Mouse (Mus musculus): ENCODE measurements at regions not wholly inside any gene's neighbourhood (a gene's known extent, or its start where the extent isn't known, plus 50 kb on each side); places are given as distances from the start of the nearest gene placed in this dataset.

DNA sequence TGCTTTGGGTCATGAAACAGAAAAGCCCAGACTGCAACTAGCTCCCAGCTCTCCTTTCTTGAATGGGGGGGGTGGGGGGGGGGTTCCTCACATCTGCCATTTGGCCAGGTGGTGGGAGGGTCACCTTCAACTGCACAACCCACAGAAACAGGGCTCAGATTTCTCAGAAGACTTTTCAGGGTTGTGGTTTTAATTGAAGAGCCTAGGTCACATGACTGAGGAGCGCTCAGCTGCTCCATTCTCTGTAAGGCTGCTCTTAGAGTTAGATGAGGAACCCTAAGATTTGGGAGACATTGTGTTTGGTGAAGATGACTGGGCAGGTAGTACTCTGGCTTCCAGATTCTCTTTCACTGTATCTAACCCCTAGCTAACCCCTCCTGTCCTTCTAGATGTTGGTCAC, 225.8 kb upstream of the Vstm2b start:
- DNase-seq = no peak

DNA sequence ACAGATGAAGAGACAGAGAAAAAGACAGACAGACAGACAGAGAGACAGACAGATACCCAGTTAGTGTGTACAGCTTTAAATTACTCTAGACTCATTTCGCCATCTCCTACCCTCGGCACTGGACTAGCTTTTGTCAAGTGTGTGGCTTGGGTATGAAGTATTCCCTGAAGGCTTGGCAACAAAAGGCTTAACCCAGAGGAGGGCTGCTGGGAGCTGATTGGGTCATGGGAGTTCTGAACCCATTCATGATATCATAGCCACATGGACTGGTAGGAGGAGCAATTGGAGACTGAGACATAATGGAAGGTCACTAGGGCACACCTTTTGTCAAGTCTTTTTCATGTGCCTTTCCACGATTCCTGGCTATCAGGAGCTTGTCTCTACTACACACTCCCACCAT, 223.7 kb upstream of the Vstm2b start:
- DNase-seq = no peak

DNA sequence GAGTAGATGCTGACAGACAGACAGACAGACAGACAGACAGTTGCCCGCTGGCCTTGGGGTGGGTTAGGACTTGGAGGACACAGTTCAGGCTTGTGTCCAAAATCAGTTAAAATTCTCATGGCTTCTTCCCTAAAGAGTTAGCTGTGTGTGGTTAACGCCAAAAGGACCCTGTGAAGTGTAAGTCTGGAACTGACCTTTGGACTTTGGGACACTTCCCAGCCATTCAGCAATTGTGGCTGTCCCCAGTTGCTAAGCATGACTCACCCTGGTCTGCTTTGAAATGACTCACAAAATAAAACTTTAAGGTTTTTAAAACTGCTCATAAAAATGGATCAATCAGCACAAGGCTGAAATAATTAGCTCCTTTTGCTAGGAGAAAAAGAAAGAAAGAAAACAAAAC, 220.5 kb upstream of the Vstm2b start:
- DNase-seq = peak; percentile 51

DNA sequence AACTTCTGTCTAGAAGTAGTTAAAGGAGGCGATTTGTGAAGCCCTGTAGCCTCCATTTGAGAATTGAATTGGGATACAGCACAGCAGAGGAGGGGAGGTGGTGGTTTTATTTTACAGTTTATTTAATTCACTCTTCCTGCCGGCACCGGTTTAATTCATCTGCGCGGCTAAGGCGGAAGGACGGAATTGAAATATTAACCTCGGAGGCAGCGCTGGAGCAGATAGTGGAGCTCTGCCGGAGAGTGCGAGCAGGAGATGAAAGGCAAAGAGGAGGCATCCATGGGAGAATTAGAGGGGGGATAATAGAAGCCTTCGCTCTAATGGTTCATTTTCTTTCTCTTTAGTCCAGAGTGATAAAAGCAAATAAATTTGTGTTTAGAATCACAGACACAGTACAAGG, 217.6 kb upstream of the Vstm2b start:
- peak; percentile 27 for DNase-seq

DNA sequence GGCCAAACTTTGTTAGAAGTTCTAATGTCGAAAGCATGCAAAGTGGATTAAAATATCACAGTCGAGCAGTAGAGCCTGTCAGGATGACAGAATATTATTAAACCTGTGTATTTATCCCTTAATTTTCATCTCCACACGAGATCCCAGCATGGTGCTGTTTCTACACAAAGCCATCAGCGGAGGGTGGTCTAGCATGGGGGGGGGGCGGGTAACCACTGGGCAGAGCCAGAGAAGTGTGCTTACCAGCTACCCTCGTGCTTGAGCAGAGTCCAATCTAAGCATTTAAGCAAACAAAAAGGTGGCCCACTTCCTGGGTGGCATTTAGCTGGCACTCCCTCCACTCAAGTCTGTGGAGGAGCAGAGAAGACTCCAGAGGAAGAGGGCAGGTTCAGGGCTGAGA, 217.1 kb upstream of the Vstm2b start:
- no peak for DNase-seq

DNA sequence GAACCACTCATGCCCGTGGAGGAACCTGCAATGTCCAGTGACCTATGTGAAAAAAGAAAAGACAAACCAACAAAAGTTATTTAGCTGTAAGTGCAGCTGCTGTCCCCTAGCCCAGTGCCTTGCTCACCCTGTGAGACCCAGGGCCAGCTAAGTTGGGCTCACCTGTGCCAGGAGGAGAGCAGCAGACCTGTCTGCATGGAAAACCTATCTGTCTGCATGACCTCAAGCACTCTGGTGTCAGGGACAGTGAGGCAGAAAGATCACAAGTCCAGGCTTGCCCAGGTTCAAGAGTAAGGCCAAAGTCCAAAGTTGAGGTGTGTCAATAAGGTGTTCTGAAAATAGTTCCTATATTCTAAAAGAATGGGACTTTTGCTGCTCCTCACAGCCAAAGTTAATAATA, 215.0 kb upstream of the Vstm2b start:
- DNase-seq = peak; percentile 29

DNA sequence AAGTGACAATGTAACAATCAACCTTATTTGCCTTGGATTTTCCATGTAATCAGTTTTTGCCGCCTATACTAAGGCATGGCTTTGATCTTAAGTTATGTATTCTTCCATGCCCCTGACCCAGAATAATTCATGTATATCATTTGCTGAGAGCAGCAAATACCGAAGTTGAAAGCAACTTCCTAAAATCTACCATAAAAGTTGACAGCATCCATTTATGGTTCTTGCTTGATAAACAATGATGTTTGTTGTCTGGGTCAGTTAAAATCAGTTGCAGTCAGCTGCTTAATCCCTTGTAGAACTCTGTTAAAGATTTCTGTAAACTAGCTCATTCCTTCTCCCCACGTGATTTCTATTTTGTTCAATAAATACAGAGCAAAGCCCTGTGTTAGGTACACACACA, 214.5 kb upstream of the Vstm2b start:
- no peak for DNase-seq

DNA sequence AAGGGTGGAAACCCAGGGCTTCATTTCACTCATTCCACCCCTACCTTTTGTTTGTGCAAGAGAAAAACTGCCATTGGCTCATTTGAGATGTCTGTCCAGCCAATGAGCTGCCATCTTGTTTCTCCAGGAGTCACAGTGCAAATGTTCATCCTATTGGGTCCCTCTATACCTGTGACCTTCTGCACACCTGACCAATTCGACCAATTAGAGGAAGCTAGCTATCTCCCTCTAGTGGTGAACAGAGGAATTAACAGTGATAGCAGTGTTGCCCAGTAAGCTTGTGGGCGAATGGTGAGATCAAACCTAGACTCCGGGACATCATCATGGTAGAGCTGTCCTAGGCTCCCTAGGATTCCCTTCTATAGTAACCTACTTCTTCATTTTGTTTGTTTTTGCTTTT, 211.1 kb upstream of the Vstm2b start:
- no peak for DNase-seq

DNA sequence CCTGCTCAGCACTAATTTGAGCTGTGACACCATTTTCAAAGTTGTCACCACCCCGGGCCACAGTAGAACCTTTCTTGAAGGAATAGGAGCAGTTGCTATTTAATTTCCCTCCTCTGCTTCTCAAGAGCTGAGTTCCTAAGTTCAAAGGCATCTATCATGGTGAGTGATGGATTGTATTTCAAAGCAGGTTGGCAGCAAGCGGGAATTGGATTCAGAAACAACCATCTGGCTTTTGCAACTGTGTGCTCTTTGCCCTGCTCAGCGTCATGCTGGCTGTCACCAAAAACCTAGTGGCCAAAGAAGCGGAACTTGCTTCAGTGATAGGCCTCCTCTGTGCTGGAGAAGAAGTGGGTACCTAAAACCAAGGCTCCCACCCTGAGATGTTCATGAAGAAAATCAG, 209.6 kb upstream of the Vstm2b start:
- no peak for DNase-seq

DNA sequence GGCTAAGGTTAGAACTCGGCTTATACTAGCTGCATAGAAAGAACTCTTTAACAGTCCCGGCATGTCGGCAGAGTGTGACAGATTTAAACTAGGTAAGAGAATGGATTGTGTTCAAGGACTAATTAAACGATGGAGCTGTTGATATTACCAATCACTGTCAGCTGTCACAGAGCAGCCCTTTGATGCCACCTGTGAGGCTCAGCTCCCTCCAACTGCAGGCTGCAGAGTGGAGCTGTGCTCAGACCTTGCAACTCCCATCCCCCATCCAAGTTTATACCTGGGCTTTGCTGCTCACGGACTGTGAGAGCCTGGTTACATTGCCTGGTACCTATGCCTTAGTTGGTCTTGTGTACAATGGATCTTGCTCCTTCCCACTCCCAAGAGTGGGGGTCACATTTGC, 204.4 kb upstream of the Vstm2b start:
- no peak for DNase-seq

DNA sequence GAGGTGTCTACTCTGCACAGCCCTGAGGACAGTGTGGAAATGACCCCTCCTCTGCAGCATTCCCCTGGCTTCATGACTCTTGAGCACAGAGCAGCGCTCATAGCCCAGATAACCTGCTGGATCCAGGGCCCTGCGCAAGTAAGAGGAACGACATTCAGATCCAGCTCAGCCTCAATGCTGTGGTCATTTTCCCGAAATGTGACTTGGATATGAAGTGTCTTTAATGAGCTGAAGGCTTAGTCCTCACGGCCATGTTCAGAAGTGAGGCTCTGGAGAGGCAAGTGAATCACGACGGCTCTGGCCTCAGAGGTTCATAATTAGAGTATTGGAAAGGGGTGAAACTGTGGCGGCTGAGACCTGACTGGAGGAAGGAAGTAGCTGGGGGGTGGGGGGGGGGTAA, 200.6 kb upstream of the Vstm2b start:
- no peak for DNase-seq

DNA sequence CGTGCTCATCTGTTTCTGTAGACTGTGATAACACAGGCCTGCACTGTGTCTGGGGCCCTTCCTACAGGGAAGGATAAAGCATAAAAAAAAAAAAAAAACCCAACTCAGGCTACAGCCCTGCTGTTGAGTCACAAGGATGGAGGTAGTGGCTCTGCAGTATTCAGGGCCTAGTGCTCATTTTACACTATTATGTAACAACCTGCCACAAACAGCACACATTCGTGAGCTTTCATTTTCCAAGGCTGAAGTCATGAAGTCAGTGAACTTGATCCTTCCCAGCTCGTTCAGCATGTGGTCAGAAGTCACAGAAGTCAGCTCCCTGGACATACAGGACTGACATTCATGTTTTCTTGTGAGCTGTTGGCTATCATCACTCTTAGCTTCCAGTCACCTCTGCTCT, 199.8 kb upstream of the Vstm2b start:
- DNase-seq = peak; percentile 9

DNA sequence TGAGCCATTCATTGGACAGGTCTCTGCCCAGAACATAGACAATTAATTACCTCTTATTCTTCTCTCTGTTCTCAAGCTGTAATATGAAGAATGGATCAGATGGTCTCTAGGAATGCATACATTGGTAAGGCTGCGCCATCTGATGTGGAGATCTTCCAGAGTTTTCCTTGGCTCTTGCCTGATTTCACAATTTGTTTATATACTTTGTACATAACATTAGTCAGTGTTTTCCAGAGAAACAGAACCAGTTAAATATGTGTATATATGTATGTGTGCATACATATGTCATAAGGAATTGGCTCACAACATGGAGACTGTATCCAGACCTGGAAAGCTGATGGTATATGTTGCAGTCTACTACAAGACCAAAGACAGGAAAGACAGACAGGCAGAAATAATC, 198.5 kb upstream of the Vstm2b start:
- no peak for DNase-seq

DNA sequence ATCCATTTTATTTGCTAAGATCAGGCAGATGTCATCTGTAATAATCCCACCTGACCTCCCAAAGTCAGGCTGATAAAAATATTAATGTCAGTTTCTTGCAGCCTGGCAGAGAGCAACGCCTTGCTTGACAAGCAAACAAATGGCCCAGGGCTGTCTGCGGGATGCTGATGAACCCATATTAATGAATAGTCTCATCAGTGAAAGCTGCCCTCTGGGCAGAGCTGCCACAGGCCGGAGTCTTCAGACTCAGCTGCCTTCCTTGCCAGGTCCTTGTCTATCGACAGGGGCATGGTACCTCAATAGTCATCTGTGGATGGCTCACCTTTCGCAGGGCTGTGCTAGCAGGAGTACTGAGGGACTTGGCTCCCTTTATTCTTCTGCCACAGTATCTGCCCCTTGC, 197.5 kb upstream of the Vstm2b start:
- DNase-seq = no peak

DNA sequence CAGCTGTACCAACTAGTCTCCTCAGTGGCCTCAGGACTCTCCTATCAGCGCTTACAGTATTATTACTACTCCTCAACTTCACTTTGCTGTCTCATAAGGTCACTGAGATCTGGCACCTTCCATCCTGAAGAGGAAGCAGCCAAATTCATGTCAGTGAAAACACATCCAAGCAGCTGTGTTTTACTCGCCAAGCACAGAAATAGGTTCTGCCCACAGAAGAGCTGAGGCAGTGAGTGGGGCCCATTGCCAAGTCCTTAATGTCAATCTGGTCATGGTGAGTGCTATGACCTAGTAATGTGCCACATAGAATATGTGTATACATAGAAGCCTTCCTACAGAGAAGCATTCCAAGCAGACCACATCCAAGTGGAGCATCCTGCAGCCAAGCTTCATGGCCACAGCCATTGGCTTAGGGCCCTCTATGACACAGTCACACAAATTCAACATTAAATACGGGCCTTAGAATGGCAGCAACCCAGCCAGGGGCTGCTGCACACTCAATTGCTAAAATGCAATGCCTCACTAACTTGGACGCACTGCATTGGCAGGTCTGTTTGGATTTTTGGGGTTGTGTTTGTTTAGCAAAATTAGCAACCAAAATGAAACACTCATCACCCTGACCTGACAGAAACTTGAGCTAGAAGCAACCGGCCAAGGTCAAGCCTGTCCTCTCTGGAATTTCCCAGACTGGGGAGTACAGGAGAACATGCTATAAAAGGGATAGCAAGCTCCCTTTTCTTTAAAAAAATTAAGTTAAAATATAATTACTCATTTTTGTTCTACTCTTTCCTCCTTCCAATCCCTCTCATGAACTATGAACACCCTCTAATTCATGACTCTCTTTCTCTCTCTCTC, 195.7 kb upstream of the Vstm2b start:
- peak; percentile 25 for DNase-seq

DNA sequence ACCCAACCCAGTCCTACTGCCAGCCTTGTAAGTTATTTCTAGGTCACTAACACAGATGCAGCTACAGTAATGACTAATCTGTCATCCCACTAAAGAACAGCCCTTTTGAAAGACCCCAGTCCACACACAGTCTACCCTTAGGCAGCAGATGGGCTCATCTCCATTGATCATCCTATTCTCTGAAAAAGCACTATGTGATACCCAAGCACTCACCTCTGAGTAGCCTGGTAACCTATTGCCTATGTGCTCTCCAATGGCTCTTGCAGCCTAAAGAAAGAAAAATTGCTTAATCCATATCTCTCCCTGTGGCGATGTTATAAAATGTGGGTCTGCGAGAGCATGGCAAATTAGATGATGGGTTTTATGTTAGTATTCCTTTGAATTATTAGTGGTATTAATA, 189.9 kb upstream of the Vstm2b start:
- DNase-seq = no peak

DNA sequence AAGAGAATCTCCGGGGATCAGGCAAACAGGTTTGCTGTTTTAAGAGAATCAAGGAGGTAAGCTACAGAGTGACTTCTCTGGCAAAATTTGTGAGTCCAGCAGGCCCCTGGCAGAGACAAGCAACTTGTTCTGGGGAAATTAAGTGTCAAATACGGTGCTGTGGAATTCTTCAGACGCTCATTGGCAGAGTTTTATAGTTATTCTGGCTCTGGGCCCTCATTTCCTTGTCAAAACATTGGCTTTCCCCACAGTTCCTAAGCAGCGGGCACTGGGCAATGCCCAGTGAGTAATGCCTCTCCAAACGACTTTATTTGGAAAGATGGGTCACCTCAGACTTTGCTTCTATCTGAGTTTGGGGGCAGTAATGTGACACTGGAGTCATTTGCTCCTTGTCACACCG, 180.1 kb upstream of the Vstm2b start:
- DNase-seq = no peak

DNA sequence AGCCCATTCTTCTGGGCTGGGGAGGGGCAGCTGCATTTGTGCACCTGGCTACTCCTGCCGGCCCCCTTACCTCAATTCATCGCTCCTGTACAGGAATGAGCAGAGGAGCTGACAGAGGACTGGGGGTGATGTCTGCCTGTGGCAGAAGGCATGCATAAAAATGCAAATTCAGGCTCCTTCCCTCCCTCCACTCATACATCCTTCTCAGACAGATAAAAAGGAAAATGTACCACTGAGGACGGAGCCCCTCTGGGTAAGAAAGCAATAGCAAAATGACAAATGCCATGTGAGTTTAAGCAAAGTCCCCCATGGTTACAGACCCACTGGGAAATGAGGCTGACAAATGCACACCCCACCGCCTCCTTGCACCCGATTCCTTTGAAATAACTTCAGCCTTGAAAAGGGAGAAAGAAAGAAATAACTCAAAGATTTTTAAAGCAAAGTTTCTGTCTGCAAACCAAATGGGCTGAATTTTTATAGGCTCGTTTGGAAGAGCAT, 161.1 kb upstream of the Vstm2b start:
- DNase-seq = no peak

DNA sequence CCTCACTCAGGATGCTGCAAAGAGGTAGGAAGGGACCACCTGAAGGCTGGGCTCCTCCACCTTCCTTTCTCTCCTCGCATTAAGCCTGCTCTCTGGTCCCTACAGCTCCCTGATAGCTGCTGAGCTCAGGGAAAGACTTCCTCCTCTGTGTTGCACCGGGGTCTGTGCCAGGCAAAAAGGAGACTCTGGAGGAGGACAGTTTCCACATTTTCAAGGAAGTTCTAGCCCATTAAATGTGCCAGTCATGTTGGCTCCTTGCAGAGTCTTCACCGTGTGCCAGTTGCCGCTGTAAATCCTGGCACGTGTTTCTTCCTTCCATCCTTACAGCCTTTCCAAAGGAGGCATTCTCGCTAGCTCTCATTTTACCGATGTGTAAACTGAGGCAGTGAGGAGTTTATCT, 160.6 kb upstream of the Vstm2b start:
- no peak for DNase-seq

DNA sequence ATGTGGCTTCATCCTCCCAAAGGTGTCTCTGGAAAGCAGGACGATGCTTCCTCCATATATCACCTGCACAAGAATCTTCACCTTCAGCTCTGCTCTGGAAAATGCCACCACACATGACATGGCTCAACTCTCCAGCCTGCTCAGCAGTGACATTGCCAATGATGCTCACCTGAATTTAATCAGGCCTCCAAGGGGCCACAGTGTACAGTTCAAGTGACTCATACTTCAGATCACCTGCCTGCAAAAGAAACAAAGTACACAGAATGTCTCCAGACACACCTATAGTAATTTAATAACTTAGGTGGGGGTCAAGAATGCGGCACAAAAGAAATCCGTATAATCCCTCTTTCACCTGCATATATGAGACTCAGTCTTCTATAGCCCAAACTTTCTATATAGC, 160.0 kb upstream of the Vstm2b start:
- no peak for DNase-seq

DNA sequence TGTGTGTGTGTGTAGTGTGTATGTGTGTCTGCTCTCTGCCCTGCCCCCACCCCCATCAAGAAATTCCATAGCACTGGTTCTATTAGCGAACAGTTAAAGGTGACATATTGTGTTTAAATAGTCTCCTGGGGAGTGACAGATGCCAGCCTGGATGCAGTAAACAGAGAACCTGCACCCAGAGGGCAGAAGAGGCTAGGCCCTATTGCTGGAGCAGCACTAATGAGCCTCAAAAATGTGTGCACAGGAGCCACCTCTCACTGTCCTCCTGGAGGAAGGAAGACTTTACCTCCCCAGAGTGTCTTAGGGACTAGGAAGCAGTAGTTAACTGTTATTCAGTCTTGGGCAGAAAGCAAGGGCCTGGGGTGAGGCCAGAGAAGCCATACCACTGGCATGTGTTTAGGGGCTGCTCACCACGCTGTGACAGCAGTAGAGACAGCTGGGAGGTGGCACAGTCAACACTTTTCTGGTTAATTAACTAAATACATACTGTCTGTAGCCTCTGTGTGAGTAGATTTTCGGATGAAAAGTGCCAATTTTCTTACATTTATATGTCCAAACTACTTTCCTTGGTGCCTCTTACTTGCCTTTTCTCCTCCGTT, 155.5 kb upstream of the Vstm2b start:
- DNase-seq = no peak

DNA sequence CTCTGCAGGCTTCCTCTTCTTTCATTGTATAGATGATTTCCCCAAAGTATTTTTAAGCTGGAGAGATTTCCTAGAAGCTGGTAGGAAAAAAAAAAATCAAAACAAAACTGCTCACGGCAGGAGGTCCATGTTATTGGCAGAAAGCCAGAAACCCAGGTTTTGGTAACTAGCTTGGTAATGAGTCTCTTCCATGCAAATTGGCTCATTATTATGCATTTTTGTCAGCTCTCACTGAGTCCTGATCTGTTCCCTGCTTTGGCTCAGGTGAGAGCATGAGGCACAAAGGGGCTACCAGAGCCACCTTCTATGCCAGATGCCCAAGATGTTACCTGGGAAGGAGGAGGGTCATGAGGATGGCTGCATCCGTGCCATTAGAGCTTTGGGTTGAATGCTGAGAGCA, 146.3 kb upstream of the Vstm2b start:
- DNase-seq = no peak

DNA sequence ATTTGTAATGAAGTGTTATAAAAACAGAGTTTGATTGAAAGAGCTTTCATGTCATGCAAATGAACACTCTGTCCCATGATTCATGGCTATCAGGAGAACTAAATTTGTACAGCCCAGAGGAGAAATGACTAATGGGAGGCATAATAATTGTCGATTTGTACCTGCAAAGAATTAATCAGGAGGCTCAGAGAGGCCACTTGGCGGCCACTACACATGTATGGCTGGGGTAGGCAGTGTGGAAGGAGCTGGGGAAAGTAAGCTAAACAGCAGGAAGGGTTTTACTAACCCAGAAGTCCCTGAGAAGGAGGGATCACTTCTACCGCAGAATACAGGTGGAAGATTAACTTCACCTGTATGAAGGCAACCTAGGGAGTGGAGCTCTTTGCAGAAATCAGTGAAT, 145.9 kb upstream of the Vstm2b start:
- DNase-seq = no peak

DNA sequence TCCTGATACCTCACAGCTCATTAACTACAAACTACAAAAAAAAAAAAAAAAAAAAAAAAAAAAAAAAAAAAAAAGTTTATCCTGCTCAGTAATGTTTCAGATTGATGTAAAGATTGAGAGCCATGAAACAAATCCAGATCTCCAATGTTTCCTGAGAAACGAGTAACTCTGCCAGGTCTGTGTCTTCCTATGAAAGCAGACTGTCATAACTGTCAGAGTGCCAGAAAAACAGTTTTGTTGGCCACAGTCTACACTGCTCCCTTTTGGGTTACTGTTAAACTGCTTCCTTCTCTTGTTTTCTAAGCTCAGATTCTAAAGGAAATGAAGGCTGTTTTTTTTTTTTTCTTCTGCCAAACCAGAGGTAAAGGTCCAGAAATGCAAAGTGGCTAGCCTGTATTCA, 144.6 kb upstream of the Vstm2b start:
- no peak for DNase-seq

DNA sequence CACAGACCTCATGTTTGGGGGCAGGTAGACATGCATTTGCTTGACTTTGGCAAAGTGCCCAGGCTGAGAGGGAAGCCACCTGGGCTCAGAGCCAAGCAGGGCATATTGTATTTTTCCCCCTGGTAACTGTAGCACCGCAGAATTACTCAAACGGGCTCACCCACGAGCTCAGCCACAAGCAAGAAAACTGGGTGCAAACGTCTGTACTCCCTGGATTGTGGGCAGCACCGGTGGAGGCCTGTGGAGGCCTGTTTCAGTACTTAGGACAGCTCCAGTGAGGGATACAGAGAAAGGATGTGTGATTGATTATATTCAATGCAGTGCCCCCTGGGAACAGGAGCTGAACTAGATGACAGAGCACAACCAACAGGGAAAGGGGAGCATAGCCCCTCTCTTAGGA, 135.6 kb upstream of the Vstm2b start:
- peak; percentile 61 for DNase-seq
